Mouse (Mus musculus): ENCODE measurements around the gene Pfkfb2. TPM values are rescaled to one million over a fixed set of nuclear protein-coding genes. Genes with fewer than 3 reads are reported as not detected.

Gene Pfkfb2
- total RNA-seq (2014; fragmentation: Nextera tagmentation) (6.6 and 9.1 TPM in 2 replicates), total RNA-seq (2017) (13.9 and 15.7 TPM in 2 replicates)

DNA sequence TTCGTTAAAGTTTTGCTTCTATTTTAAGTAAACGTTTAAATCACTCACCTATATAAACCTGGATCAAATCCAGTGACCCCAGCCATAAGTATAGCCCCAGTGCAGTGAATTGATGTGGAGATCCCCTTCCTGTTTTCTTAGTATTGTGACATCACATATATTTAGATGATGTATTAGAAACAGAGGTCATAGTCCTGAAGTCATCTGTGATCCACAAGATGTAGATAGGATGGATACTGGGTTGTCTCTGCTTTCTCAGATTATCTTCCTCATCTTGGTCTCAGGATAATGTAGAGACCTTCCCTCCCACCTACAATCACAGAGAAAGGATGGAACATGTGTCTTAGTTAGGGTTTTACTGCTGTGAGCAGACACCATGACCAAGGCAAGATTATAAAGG is at the start of gene Pfkfb2:
Gene Pfkfb2, minus strand, starts transcription at position 101 of the 400 bp plus-strand sequence.
- ATAC-seq (replicated peaks; ENCODE audit: poor library complexity, severe bottlenecking): no peak

GRCm38 (mm10) chr1:130776645-130777044 is 47.6 kb upstream of the Pfkfb2 start:
- ATAC-seq (replicated peaks; ENCODE audit: poor library complexity, severe bottlenecking): no peak

DNA sequence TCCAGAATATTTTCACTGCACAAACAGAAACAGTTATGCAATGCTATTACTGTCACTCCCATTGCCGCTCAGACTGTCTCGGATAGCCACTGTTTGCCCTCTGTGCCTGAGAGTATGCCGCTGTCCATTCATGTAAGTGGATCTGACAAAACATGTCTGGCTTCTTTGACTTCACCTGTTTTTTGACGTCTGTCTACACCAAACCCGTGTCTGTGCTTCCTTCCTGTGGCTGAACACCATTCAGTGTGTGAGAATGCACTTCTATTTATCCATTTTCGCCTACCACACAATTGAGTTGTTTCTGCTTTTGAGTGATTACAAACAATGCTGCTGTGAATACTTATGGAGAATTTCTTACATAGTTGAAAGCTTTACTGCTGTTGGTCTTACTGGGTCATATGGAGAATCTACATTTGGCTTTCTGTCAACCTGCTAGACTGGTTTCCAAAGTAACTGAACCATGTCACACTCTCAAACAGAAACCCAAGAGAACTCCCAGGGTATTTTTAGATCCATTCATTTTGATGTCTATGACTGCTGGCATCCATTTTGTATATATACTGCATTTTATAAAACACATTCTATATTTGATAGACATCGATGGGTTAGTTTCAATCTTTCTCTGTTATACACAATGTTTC is 46.8 kb upstream of the Pfkfb2 start:
- ATAC-seq (replicated peaks; ENCODE audit: poor library complexity, severe bottlenecking): no peak

DNA sequence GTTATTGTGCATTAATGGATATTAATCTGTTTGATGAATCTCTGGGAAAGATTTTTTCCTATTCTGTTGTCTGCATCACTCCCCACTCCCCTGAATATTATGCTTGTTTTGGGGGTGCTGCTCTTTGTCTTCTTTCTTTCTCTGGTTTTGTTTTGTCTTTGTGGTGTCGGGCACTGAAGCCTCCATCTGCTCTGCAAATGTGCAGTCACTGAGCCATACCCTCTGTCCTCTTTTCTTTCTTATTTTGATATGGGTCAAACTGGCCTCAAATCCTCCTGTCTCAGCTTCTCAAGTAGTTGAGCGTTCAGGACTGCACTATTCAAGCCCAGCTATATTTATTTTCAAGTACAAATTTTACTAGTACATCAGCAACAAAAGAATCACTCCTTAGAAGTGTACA is 46.2 kb upstream of the Pfkfb2 start:
- no peak for ATAC-seq (replicated peaks; ENCODE audit: poor library complexity, severe bottlenecking)

- no peak for ATAC-seq (replicated peaks; ENCODE audit: poor library complexity, severe bottlenecking)
Measured at GRCm38 (mm10) chr1:130770981-130771494, 42.0 kb upstream of the Pfkfb2 start.

GRCm38 (mm10) chr1:130770487-130770886 is 41.4 kb upstream of the Pfkfb2 start:
- no peak for ATAC-seq (replicated peaks; ENCODE audit: poor library complexity, severe bottlenecking)

- ATAC-seq (replicated peaks; ENCODE audit: poor library complexity, severe bottlenecking): no peak
Measured at GRCm38 (mm10) chr1:130769925-130770324, 40.9 kb upstream of the Pfkfb2 start.

- no peak for ATAC-seq (replicated peaks; ENCODE audit: poor library complexity, severe bottlenecking)
Measured at GRCm38 (mm10) chr1:130767066-130767465, 38.0 kb upstream of the Pfkfb2 start.

DNA sequence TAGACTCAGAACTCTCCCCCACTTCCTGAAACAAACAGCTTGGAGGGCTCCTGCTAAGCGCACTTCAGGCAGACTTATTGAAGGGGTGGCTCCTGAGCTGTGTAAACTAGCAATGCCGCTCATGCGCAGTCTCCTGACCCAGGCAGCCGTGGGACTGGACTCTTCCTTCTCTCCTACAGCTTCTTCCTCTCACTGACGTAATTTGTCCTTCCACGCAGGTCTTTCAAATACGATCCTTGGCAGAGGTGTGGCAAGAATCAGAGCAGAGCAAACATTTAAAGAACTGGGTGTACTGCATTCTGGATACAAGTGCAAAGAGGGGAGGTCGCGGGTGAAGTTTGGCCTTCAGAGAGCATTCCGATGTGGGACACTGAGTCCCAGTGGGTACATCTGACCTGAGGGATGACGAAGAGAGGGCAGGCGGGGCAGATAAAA is 35.0 kb upstream of the Pfkfb2 start:
- ATAC-seq (replicated peaks; ENCODE audit: poor library complexity, severe bottlenecking): 0 out of 2 replicates have a peak, but pooled peaks have one; percentile 5

- ATAC-seq (replicated peaks; ENCODE audit: poor library complexity, severe bottlenecking): no peak
Measured at GRCm38 (mm10) chr1:130762045-130762760, 33.1 kb upstream of the Pfkfb2 start.

- ATAC-seq (replicated peaks; ENCODE audit: poor library complexity, severe bottlenecking): no peak
Measured at GRCm38 (mm10) chr1:130761597-130761996, 32.5 kb upstream of the Pfkfb2 start.

- no peak for ATAC-seq (replicated peaks; ENCODE audit: poor library complexity, severe bottlenecking)
Measured at GRCm38 (mm10) chr1:130759689-130760088, 30.6 kb upstream of the Pfkfb2 start.

DNA sequence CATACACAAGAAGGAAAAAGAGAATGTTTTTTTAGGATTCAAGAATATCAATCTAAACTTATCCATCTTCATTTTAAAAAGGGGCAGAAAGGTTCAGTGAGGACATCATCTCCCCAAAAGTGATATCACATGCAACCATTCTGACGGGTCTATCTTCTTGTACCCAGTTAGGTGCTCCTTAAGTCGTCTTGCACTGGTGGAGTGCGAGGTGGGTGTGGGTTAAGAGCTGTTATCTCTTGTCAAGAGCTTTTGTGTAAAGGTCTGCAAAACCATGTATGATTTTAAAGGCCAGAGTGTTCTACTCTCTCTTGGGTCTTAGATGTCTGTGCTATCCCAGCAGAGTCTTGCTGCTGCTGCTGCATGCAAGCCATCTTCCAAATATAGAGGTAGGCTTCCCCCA is 17.8 kb upstream of the Pfkfb2 start:
- no peak for ATAC-seq (replicated peaks; ENCODE audit: poor library complexity, severe bottlenecking)

- ATAC-seq (replicated peaks; ENCODE audit: poor library complexity, severe bottlenecking): no peak
Measured at GRCm38 (mm10) chr1:130745591-130745990, 16.5 kb upstream of the Pfkfb2 start.

- ATAC-seq (replicated peaks; ENCODE audit: poor library complexity, severe bottlenecking): no peak
Measured at GRCm38 (mm10) chr1:130744961-130745360, 15.9 kb upstream of the Pfkfb2 start.

DNA sequence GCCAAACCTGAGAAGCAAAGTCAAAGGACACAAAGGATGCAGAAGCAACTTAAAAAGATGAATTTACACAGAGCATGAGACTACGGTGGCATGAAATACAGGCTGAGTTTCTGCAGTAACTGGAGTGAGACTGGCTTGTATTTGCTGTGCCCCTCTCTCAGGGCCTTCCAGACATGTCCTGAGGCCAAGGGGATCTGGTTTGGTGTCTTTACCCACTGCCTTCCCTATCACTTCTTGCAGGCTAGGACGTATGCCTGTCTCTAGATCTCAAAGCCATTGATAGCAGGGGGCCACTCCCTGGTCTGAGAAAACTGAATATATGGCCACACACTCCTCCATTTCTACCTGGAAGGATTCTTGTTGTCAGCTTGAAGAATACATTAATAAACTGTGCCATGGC is 15.2 kb upstream of the Pfkfb2 start:
- no peak for ATAC-seq (replicated peaks; ENCODE audit: poor library complexity, severe bottlenecking)

DNA sequence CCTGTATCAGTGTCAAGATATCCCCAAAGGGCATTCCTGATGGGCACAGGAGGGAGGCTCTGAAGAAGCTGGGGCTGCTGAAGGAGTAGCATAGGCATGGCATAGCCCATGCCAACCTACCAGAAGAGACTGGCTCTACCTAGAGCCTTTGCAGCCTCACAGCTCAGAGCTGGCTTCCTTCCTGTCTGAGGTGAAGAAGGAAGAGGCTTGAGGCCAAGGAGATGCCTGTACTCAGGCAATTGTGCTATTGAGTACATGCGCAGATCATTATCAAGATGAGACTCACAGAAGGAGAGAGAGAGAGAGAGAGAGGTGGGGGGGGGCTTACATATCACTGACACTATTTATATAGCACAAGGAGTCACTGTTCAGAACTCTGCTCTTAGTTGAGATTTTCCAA is 14.7 kb upstream of the Pfkfb2 start:
- ATAC-seq (replicated peaks; ENCODE audit: poor library complexity, severe bottlenecking): no peak

DNA sequence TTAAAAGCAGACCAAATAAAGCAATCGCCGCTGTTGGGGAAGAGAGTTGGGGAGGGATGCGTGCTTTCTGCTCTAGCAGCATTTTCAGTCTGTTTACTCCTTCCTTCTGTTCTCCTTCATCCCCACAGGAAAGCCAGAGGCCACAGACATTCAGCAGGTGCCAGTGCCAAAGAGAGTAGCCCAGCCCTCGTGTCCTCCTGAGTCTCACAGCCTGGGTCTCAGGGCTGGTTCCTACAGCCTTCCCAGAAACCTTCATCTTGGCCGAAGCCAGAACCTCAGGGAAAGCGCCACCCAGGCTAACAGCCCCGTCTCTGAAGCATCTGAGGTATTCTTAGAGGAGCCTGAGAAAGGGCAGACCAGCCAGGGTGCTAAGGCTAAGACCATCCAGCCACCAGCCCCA is 13.1 kb upstream of the Pfkfb2 start:
- ATAC-seq (replicated peaks; ENCODE audit: poor library complexity, severe bottlenecking): no peak

DNA sequence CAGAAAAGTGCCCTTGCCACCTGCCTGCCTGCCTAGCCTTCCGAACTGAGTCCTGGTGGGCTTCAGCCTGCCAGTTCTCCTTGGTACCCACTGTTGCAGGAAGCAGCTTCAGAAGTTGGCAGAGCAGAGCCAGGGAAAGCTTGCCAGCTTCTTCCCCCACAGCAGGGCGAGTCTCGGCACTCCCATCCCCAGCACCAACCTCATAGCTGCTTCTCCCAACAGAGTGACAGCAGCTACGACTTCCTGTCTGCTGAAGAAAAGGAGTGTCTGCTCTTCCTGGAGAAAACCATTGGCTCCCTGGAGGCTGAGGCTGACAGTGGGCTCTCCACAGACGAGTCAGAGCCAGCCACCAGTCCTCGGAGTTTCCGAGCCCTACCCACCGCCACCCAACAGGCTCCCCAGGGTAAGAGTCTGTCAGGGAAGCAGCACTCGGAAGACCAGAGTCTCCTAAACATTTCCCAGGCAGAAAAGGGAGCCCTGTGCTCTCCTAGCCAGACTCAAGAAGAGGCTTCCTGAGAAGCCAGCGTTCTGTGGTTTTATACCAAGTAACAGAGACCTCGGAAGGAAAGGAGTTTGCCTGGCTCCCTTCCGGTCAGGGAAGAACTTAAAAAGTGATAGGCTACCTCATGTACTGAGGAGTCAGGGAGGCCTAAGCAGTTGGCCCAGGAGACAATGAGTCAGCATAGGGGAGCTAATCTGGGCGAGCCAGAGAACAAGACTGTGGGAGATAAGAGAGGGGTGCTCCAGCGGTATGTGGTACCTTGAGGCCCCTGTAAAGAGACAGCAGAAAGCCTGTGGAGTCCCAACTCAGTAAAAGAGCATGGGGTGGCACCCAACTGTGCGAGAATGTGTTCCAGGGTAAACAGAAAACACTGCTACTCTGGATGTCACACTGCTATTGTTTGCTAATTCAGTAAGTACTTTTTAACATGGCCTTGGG is 12.0 kb upstream of the Pfkfb2 start:
- peak; percentile 73 for ATAC-seq (replicated peaks; ENCODE audit: poor library complexity, severe bottlenecking)

- ATAC-seq (replicated peaks; ENCODE audit: poor library complexity, severe bottlenecking): no peak
Measured at GRCm38 (mm10) chr1:130740227-130740648, 11.2 kb upstream of the Pfkfb2 start.

- no peak for ATAC-seq (replicated peaks; ENCODE audit: poor library complexity, severe bottlenecking)
Measured at GRCm38 (mm10) chr1:130739636-130740035, 10.6 kb upstream of the Pfkfb2 start.
